Mouse (Mus musculus) gastrocnemius, adult 2 months (tissue): ENCODE data around the gene Fli1. TPM values are rescaled to one million over a fixed set of nuclear protein-coding genes. Genes with fewer than 3 reads are reported as not detected.
A peak's percentile ranks its signal among the peaks of the same experiment; 100 is the strongest.

Experiments used
- DNase-seq: peaks from one replicate; pipeline ENCODE4 v3.0.0; 2022
- H3K27ac ChIP-seq: fragments of 200-600 bp; 2 replicates; pipeline ENCODE4 v1.8.1; 2022; ENCODE audit warnings: mild to moderate bottlenecking
- H3K4me3 ChIP-seq: fragments of 200-600 bp; 2 replicates; pipeline ENCODE4 v1.8.1; 2022; ENCODE audit warnings: mild to moderate bottlenecking, moderate library complexity
- CTCF ChIP-seq: fragments of 200-600 bp; IDR thresholded peaks from 2 replicates; pipeline ENCODE4 v1.8.1; 2022; ENCODE audit warnings: antibody characterized with exemption, mild to moderate bottlenecking, moderate library complexity
- intact Hi-C: fragments of 180-260 bp; cut with DNase I; formaldehyde crosslinking; loops from one replicate; pipeline ENCODE4 v1.15.1; 2025
- total RNA-seq, 2 experiments: library from RNA; stranded (reverse); gene quantifications; 2 replicates each; pipeline ENCODE4 v1.2.3; 2021

Fli1 gene
- total RNA-seq, 2 experiments from 2014 or later: 7.9 to 8.5 TPM

GRCm38 (mm10) chr9:32489794-32490358 lies 52.8 kb downstream of the Fli1 start:
- intact Hi-C loops: no loop called here

GRCm38 (mm10) chr9:32489315-32489714 lies 53.3 kb downstream of the Fli1 start:
- Histone ChIP-seq H3K4me3 (no peak overlapping the region), H3K27ac (no peak overlapping the region)
- TF ChIP-seq CTCF: no peak
- no peak for DNase-seq
- intact Hi-C loops: no loop called here

More at GRCm38 (mm10) chr9:32489794-32490358, 52.8 kb downstream of the Fli1 start:
- DNase-seq: no peak
- no peak overlapping the region for H3K4me3 ChIP-seq
- H3K27ac ChIP-seq: no peak overlapping the region
- no peak for TF ChIP-seq CTCF

DNA sequence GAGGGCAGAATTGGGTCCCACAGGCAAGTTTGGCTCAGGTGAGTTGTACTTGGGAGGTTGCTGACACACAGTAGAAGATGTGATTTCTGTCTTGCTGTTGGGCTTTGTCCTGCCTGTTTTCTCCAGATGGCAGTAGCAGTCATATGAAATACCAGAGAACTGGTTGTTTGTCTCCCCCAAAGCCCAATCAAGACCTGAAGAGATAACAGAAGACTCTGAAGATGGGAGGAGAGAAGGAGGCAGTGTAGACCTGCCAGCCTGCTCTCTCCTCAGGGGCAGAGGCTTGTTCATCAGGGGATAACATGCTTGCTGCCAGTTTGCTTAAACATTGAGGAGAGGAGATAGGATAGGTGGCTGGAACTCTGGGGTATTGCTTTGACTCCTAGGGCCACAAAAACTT lies 54.0 kb downstream of the Fli1 start:
- Histone ChIP-seq H3K4me3 (no peak overlapping the region), H3K27ac (no peak overlapping the region)
- intact Hi-C loops: no loop called here
- TF ChIP-seq CTCF: no peak
- no peak for DNase-seq

DNA sequence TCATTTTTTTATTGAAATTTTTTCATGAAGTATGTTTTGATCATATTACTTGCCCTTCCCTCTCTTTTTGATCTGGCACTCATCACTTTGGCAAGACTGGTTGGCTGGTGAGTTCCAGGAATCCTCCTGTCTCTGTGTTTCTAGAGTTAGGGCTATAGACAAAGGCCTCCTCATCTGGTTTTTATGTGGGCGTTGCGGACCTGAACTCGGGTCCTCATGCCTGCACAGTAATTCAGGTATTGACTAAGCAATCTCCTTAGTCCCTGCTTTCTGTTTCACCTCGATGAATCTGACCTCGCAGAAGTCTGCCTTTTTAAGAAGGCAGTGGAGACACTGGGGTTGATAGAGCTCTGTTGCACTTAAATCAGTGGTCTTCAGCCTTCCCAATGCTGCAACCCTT lies 54.8 kb downstream of the Fli1 start:
- DNase-seq: no peak
- intact Hi-C loops: no loop called here
- no peak overlapping the region for H3K27ac ChIP-seq
- H3K4me3 ChIP-seq: no peak overlapping the region
- no peak for TF ChIP-seq CTCF

- TF ChIP-seq CTCF: no peak
- intact Hi-C loops: no loop called here
- Histone ChIP-seq H3K4me3 (no peak overlapping the region), H3K27ac (no peak overlapping the region)
- no peak for DNase-seq
These were observed 55.3 kb downstream of the Fli1 start for GRCm38 (mm10) chr9:32487401-32487800.

DNA sequence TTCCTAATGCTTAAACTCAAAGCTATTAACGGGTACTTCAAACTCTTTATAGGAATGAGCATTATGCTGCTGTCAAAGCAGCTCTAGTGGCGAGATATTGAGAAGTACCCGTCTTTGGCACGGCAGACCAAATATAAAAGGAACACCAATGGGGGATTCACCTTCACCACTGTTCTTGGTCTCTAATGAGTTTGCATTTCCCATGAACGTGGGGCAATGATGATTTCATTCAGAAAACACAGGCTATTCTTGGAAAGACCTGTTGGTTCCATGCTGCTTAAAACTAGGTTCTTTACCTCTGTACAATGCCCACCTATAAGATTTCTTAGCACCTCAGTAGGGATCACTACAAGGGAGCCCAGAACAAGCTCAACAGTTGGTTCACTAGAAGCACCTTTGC lies 62.2 kb downstream of the Fli1 start:
- Histone ChIP-seq H3K4me3 (no peak overlapping the region), H3K27ac (no peak overlapping the region)
- intact Hi-C loops: no loop called here
- no peak for TF ChIP-seq CTCF
- no peak for DNase-seq

DNA sequence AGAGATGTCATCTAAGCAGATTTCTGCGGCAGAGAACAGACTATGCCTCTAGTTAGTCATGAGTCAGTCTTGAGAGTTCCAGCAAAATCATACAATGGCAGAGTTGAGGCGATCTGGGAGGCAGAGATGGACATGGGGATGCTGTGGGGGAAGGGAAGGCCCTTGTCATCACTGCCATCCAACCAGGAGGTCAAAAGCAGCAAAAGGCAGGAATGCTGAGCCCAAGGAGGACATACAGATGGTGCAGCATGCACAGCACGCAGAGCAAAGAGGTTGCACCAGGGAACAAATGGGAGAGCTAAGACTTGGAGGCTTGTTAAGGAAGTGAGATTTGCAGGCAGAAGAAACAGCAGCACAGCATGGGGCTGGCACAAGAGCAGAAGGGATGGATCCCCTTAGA lies 63.9 kb downstream of the Fli1 start:
- no peak for DNase-seq
- H3K4me3 ChIP-seq: no peak overlapping the region
- intact Hi-C loops: no loop called here
- TF ChIP-seq CTCF: no peak
- no peak overlapping the region for H3K27ac ChIP-seq

GRCm38 (mm10) chr9:32478087-32478486 lies 64.6 kb downstream of the Fli1 start:
- no peak for DNase-seq
- intact Hi-C loops: no loop called here
- H3K27ac ChIP-seq: 0 out of 2 replicates have a peak overlapping the region, but pooled peaks have one; percentile 24
- no peak overlapping the region for H3K4me3 ChIP-seq
- no peak for TF ChIP-seq CTCF

DNA sequence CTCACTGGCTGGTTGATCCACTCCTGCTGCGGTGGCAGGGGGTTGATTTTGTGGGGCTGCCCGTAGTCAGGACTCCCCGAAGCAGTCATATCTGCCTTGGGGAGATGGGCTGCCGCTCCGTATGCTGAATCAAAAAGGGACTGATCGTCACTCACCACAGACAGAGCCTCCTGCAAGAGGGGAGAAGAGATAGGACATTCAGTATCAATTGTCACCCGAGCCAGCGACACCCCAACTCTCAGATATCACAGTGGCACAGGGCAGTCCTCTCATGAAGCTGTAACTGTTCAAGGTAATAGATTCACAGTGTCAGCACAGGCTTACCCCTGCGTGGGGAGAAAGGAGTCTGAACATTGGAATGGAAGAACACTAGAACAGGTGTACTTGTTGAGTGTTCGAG lies 66.1 kb downstream of the Fli1 start:
- intact Hi-C loops: no loop called here
- no peak overlapping the region for H3K27ac ChIP-seq
- no peak for DNase-seq
- H3K4me3 ChIP-seq: no peak overlapping the region
- TF ChIP-seq CTCF: no peak

DNA sequence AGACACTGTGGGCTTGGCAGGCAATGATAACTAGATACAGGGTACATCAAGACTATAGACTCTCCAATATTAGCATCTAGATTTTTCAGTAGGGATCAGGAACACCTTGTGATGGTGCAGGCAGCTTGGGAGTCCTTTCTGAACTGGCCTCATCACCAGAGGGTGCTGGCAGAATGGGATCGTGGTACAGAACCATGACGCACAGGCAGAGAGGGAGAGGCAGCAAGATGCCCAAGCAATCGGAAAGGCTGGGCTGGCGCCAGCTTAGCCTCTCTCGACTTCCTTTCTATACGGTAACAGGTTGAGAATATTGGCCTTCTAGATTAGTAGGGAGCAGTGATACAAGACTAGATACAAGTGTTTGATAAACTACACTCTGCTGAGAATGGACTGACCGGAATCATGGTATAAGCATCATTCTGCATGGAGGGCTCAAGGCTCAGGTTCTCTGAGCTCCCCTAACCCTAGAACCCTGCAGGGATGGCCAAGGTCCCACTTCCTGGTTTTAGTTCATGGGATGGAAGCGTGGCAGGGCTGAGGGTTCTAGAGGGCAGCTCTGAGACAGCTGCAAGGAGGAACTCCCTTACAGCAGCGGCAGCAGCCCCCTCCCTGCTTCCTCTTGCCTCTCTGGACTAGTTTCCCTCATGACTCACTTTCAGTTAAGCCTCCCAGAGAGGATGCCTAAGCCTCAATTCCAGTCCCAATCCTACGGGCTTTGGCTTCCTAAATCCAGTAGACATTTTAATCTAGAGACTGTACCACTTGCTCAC lies 67.9 kb downstream of the Fli1 start:
- no peak for DNase-seq
- Histone ChIP-seq H3K27ac (no peak overlapping the region), H3K4me3 (no peak overlapping the region)
- intact Hi-C loops: no loop called here
- TF ChIP-seq CTCF: no peak

DNA sequence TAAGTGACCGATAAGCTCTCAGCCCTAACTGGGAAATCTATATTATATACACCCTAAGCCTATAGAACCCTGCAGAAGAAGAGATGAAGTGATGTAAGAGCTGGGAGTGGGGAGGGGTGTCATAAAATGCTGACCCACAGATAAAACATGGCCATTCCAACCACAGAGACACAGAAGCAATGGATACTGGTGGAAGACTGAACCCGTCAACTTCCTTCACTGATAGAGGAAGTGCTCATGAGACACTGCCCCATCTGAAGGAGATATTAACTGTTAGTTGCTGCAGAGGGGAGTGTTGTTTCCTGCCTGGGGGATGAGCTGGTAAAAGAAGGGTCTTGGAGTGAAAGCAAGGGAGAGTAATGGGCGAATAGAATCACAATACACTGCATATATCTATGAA lies 70.3 kb downstream of the Fli1 start:
- intact Hi-C loops: no loop called here
- no peak for DNase-seq
- Histone ChIP-seq H3K27ac (no peak overlapping the region), H3K4me3 (no peak overlapping the region)
- TF ChIP-seq CTCF: no peak

DNA sequence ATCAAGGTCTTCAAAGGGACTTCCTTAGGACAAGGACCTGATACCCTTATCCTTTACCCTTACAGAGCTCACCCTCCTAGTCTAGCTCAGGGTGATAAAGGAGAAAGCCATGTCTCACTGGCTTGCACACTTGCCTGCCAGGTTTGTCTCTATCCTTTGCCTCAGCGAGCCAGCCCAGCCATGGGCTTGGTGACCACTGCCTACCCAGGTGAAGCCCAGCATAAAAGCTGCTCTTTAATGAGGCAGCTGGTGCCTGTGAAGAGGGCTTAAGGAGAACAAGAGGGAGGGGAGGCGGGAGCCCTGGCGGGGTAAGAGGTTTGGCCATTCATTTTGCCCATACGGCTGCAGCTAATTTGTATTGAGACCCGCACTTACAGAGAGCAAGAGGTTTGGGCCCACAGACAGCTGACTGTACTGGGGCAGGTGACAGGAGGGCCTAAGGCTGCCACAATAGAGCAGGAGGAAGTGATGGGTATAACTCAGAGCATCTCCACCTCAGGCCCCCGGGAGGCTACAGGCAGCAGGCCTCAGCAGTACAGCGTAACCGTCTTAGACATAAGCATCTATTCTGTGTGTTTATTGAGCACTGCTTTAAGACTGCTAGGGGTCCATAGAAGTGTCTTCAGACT lies 73.4 kb downstream of the Fli1 start:
- intact Hi-C loops: no loop called here
- TF ChIP-seq CTCF: no peak
- H3K27ac ChIP-seq: no peak overlapping the region
- no peak for DNase-seq
- no peak overlapping the region for H3K4me3 ChIP-seq

DNA sequence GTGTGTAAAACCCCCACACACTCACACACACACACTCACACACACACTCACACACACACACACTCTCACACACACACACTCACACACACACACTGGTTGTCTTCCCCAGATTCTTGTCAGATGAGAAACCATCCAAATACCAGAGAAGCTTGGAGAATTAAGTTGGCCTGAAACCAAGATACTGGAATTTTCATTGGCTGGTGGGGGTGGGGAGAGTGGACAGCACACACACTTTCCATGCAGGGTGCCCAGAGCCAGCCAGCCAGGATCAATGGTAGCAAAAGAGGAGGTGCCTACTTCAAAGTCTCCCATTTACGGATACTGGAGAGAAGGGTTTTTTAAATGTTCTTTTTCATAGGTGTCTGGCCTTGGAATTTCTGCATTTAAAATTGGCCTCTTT lies 74.3 kb downstream of the Fli1 start:
- no peak for TF ChIP-seq CTCF
- no peak overlapping the region for H3K4me3 ChIP-seq
- intact Hi-C loops: no loop called here
- H3K27ac ChIP-seq: no peak overlapping the region
- DNase-seq: no peak
